Mouse (Mus musculus) common myeloid progenitor, adult 5-6 weeks (primary cell): ENCODE data around the gene Ptprg. TPM values are rescaled to one million over a fixed set of nuclear protein-coding genes. Genes with fewer than 3 reads are reported as not detected.

ENCODE experiments used
- ATAC-seq: replicated peaks from 2 replicates; pipeline ENCODE4 v1.8.0; 2016; ENCODE audit warnings: low read depth, mild to moderate bottlenecking, moderate TSS enrichment, inconsistent platforms; ENCODE audit not compliant: poor library complexity, severe bottlenecking
- total RNA-seq: library from RNA; stranded (forward); fragments of 200-1000, 187-1606 nt; gene quantifications from 2 replicates; pipeline ENCODE4 v1.2.3, GENCODE M21; 2017

Ptprg gene
- total RNA-seq, 1 experiment from 2014 or later, result not detected

GRCm38 (mm10) chr14:11865332-11865731 is 312.0 kb downstream of the Ptprg start:
- no peak for ATAC-seq

GRCm38 (mm10) chr14:11865872-11866271 is 312.5 kb downstream of the Ptprg start:
- ATAC-seq, result no peak

GRCm38 (mm10) chr14:11866416-11866815 is 313.1 kb downstream of the Ptprg start:
- no peak for ATAC-seq

GRCm38 (mm10) chr14:11868636-11869035 is 315.3 kb downstream of the Ptprg start:
- no peak for ATAC-seq

- ATAC-seq, result no peak
Observed at GRCm38 (mm10) chr14:11871752-11872344, 318.5 kb downstream of the Ptprg start.

- no peak for ATAC-seq
Observed at GRCm38 (mm10) chr14:11874266-11874665, 320.9 kb downstream of the Ptprg start.

- no peak for ATAC-seq
Observed at GRCm38 (mm10) chr14:11874960-11875889, 321.9 kb downstream of the Ptprg start.

GRCm38 (mm10) chr14:11881082-11881481 is 327.8 kb downstream of the Ptprg start:
- ATAC-seq, result no peak

- ATAC-seq, result no peak
Observed at GRCm38 (mm10) chr14:11883142-11883921, 330.0 kb downstream of the Ptprg start.

GRCm38 (mm10) chr14:11883995-11884394 is 330.7 kb downstream of the Ptprg start:
- ATAC-seq, result no peak

- ATAC-seq, result no peak
Observed at GRCm38 (mm10) chr14:11886417-11886816, 333.1 kb downstream of the Ptprg start.

- no peak for ATAC-seq
Observed at GRCm38 (mm10) chr14:11890890-11891289, 337.6 kb downstream of the Ptprg start.

GRCm38 (mm10) chr14:11892621-11893020 is 339.3 kb downstream of the Ptprg start:
- no peak for ATAC-seq

- ATAC-seq, result no peak
Observed at GRCm38 (mm10) chr14:11895486-11895885, 342.2 kb downstream of the Ptprg start.

GRCm38 (mm10) chr14:11902794-11903193 is 349.5 kb downstream of the Ptprg start:
- ATAC-seq, result no peak

- no peak for ATAC-seq
Observed at GRCm38 (mm10) chr14:11906130-11906675, 352.9 kb downstream of the Ptprg start.

- no peak for ATAC-seq
Observed at GRCm38 (mm10) chr14:11912253-11912652, 358.9 kb downstream of the Ptprg start.

- ATAC-seq, result no peak
Observed at GRCm38 (mm10) chr14:11917225-11917624, 363.9 kb downstream of the Ptprg start.

GRCm38 (mm10) chr14:11928545-11928944 is 375.2 kb downstream of the Ptprg start:
- ATAC-seq, result no peak

- no peak for ATAC-seq
Observed at GRCm38 (mm10) chr14:11932517-11932916, 379.2 kb downstream of the Ptprg start.
